Mouse (Mus musculus) cerebellum, adult 8-10 months (tissue): Measurements from ENCODE around the gene Vmn2r17.

Experiments
- DNase-seq: peaks from one replicate; pipeline ENCODE4 v3.0.0; 2022

Gene Vmn2r17

GRCm38 (mm10) chr5:109419388-109419787 is at the start of gene Vmn2r17:
TSS of gene Vmn2r17 (plus strand) at chr5:109419688.
- DNase-seq, result no peak

- peak; percentile 11 for DNase-seq
Observed at GRCm38 (mm10) chr5:109466576-109467506, 47.4 kb downstream of the Vmn2r17 start.

GRCm38 (mm10) chr5:109506729-109507128 is 87.2 kb downstream of the Vmn2r17 start:
- peak; percentile 13 for DNase-seq
